Mouse (Mus musculus) cerebellum, adult 2 months (tissue): ENCODE data around the gene Fhod1. TPM values are rescaled to one million over a fixed set of nuclear protein-coding genes. Genes with fewer than 3 reads are reported as not detected.
A peak's percentile ranks its signal among the peaks of the same experiment; 100 is the strongest.

Experiments
- DNase-seq, 2 experiments: peaks; one replicate each; pipeline ENCODE4 v3.0.0; 2021
- H3K27ac ChIP-seq: fragments of 200-500 bp; 2 replicates; pipeline ENCODE4 v1.5.1; 2012; ENCODE audit warnings: low read length, control low read depth, inconsistent platforms; ENCODE audit not compliant: insufficient read depth
- H3K27me3 ChIP-seq: fragments of 200-500 bp; 2 replicates; pipeline ENCODE4 v1.6.1; 2012; ENCODE audit warnings: inconsistent platforms, mild to moderate bottlenecking, low read length, moderate library complexity; ENCODE audit not compliant: control insufficient read depth, insufficient read depth
- H3K4me1 ChIP-seq: fragments of 200-500 bp; 2 replicates; pipeline ENCODE4 v1.6.1; 2011; ENCODE audit warnings: low read length; ENCODE audit not compliant: control insufficient read depth, insufficient read depth
- H3K4me3 ChIP-seq: fragments of 200-500 bp; replicated peaks from 2 replicates; pipeline ENCODE3; 2011; ENCODE audit warnings: mild to moderate bottlenecking, low read depth, low read length, control low read depth; ENCODE audit not compliant: insufficient read depth
- CTCF ChIP-seq: fragments of 200-500 bp; IDR thresholded peaks from 2 replicates; pipeline ENCODE4 v1.5.1; 2011; ENCODE audit warnings: low read depth, mild to moderate bottlenecking, control low read depth, low read length, moderate library complexity, borderline replicate concordance; ENCODE audit not compliant: insufficient read depth
- POLR2A ChIP-seq: fragments of 200-500 bp; IDR thresholded peaks from 2 replicates; pipeline ENCODE4 v1.6.1; 2011; ENCODE audit warnings: low read length, control low read depth, borderline replicate concordance; ENCODE audit not compliant: insufficient read depth
- WGBS: fragments of 180-500 bp; shearing (Covaris S2); methylation state at CpG from one replicate; pipeline ENCODE4 v1.1.7; 2018; 5-methylcytosine and 5-hydroxymethylcytosine counted together
- polyA plus RNA-seq: library from polyadenylated mRNA; depleted of rRNA; stranded (reverse); fragments of >200 nt; gene quantifications from 2 replicates; pipeline ENCODE4 v1.2.3, GENCODE M21; 2012; rRNA removed

Gene Fhod1
- 4.0 and 4.2 TPM in 2 replicates for polyA plus RNA-seq

GRCm38 (mm10) chr8:105347428-105348221 is at the start of gene Fhod1:
TSS of gene Fhod1 (minus strand) at chr8:105347953.
- TF ChIP-seq CTCF (no peak), POLR2A (no peak; the same call in 1 of the 2 replicates)
- no peaks in the 10 kb centered on the region for H3K27me3 ChIP-seq
- H3K4me1 ChIP-seq: no peaks in the 10 kb centered on the region
- H3K4me3 ChIP-seq: peak within 1 kb of the TSS; percentile 82
- H3K27ac ChIP-seq: peak within 1 kb of the TSS; percentile 62
- peak; percentile 91 to 95 for DNase-seq
- WGBS: 1% methylated on average over 53 of the region's 53 CpGs

- WGBS: 84% methylated on average over 7 of the region's 7 CpGs
- no peak overlapping the region for H3K4me3 ChIP-seq
- no peaks in the 10 kb centered on the region for H3K4me1 ChIP-seq
- no peaks in the 10 kb centered on the region; the same call in 1 of the 2 replicates for H3K27me3 ChIP-seq
- H3K27ac ChIP-seq: no peak overlapping the region
- no peak for DNase-seq
- TF ChIP-seq POLR2A: no peak
These were observed 46.2 kb upstream of the Fhod1 start for GRCm38 (mm10) chr8:105393915-105394314.

DNA sequence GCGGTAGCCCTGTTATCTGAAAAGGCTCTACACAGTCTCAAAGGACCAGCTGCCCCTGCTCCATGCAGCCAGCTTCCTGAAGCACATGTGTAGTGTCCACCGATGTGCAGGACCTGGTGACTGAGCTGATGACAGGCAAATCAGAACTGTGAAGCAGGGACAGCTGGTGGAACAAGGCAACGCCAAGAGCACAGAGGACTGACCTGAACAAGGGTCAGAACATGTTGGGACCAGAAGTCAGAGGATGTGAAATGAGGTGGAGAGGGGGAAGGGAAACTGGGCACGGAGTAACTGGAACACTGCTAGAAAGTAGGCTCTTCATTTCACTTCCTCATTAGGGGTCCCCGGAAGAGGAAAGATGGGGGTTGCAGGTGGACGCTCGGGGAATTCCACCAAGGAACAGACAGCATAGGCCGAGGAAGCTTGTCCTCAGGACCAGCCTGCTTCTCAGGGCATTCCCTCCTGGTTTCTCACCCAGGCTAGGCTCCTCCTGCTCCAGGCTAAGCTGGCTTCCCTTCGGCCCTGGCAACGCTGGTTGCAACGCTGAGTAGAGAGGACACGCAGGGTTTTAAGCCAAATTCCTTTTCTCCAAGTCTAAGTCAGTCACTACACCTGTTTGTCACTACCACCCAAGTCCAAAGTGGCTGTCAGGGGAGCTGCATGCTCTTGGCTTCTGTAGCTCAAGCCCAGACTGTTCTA is 45.5 kb upstream of the Fhod1 start:
- H3K4me3 ChIP-seq: no peak overlapping the region
- no peaks in the 10 kb centered on the region for H3K4me1 ChIP-seq
- WGBS: 70% methylated on average over 12 of the region's 12 CpGs
- H3K27ac ChIP-seq: no peak overlapping the region
- TF ChIP-seq POLR2A (no peak), CTCF (no peak)
- H3K27me3 ChIP-seq: no peaks in the 10 kb centered on the region; the same call in 1 of the 2 replicates
- no peak for DNase-seq

GRCm38 (mm10) chr8:105389096-105389495 is 41.3 kb upstream of the Fhod1 start:
- H3K27me3 ChIP-seq: no peaks in the 10 kb centered on the region; the same call in 1 of the 2 replicates
- 69% methylated on average over 6 of the region's 6 CpGs for WGBS
- TF ChIP-seq POLR2A (no peak), CTCF (no peak)

GRCm38 (mm10) chr8:105387151-105387550 is 39.4 kb upstream of the Fhod1 start:
- 18% methylated on average over 1 of the region's 1 CpGs for WGBS

More at GRCm38 (mm10) chr8:105389096-105389495, 41.3 kb upstream of the Fhod1 start:
- no peak overlapping the region for H3K4me3 ChIP-seq
- no peak overlapping the region for H3K27ac ChIP-seq
- H3K4me1 ChIP-seq: peaks cover 4% of the 10 kb centered on the region; the same call in 1 of the 2 replicates
- no peak for DNase-seq

DNA sequence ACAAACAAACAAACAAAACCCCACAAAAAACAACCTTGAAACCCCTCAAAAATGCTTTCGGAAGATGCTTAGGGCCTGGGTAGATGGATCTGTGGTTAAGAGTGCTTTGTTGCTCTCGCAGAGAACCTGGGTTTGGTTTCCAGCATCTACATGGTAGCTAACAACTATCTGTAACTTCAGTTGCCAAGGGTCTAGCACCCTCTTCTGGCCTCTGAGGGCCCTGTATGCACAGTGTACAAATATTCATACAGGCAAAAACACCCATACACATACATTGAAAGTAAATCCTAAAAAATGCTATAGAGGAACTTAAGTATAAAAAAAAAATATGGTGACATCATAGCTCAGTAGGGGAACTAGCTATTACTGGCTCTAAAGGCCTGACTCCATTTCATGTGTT is 36.3 kb upstream of the Fhod1 start:
- Histone ChIP-seq H3K27me3 (no peaks in the 10 kb centered on the region), H3K27ac (no peak overlapping the region), H3K4me1 (peaks cover 14% of the 10 kb centered on the region; the same call in 1 of the 2 replicates), H3K4me3 (no peak overlapping the region)
- no peak for DNase-seq
- no peak for TF ChIP-seq CTCF
- TF ChIP-seq POLR2A: no peak
- 99% methylated on average over 2 of the region's 2 CpGs for WGBS

More at GRCm38 (mm10) chr8:105387151-105387550, 39.4 kb upstream of the Fhod1 start:
- H3K27me3 ChIP-seq: no peaks in the 10 kb centered on the region; the same call in 1 of the 2 replicates
- TF ChIP-seq POLR2A (no peak), CTCF (no peak)
- peaks cover 4% of the 10 kb centered on the region; the same call in 1 of the 2 replicates for H3K4me1 ChIP-seq
- peak in 1 of 2 experiments; percentile 49 for DNase-seq
- H3K4me3 ChIP-seq: no peak overlapping the region
- H3K27ac ChIP-seq: no peak overlapping the region

- Histone ChIP-seq H3K27me3 (no peaks in the 10 kb centered on the region), H3K27ac (no peak overlapping the region), H3K4me1 (peaks cover 17% of the 10 kb centered on the region), H3K4me3 (no peak overlapping the region)
- TF ChIP-seq CTCF (no peak), POLR2A (no peak)
- WGBS: 41% methylated on average over 12 of the region's 12 CpGs
- no peak for DNase-seq
These were observed 32.6 kb upstream of the Fhod1 start for GRCm38 (mm10) chr8:105380308-105380707.
